Mouse (Mus musculus) cerebellum, adult 2 months (tissue): Measurements from ENCODE around the gene Wdr20.

Experiments used
- CTCF ChIP-seq: fragments of 200-500 bp; IDR thresholded peaks from 2 replicates; pipeline ENCODE4 v1.5.1; 2011; ENCODE audit warnings: low read depth, mild to moderate bottlenecking, control low read depth, low read length, moderate library complexity, borderline replicate concordance; ENCODE audit not compliant: insufficient read depth
- POLR2A ChIP-seq: fragments of 200-500 bp; IDR thresholded peaks from 2 replicates; pipeline ENCODE4 v1.6.1; 2011; ENCODE audit warnings: low read length, control low read depth, borderline replicate concordance; ENCODE audit not compliant: insufficient read depth

DNA sequence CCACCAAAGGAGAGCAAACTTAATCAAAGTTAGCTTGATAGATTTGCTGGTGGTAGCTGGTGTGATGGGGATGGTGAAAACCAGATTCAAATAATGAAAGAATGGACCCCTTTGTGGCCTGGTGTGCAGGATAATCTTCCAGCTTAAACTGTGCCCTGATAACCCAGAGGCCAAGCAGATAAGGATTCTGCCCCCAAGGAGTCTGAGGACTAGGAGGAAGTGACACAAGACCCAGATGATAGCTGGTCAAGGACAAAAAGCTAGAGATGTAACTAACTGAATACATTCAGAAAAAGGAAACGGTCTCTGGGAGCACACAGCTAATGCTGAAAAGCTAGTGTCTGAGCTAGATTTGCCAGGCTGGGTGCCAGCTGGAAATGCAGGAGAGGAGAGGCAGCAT is 114.2 kb downstream of the Wdr20 start:
- TF ChIP-seq CTCF (no peak), POLR2A (no peak)
